Mouse (Mus musculus) MEL (cell line): ENCODE data around the gene Cemip. TPM values are rescaled to one million over a fixed set of nuclear protein-coding genes. Genes with fewer than 3 reads are reported as not detected.

ENCODE experiments used
- DNase-seq: peaks from one replicate; pipeline ENCODE4 v3.0.0; 2011; ENCODE audit warnings: low read depth, low spot score
- H3K27ac ChIP-seq: 2 replicates; pipeline ENCODE4 v1.5.1; 2012; ENCODE audit warnings: low read depth, mild to moderate bottlenecking, control low read depth, low read length, moderate library complexity; ENCODE audit not compliant: control insufficient read depth
- H3K27me3 ChIP-seq, 2 experiments: fragments of 150-350 bp in 1 of 2; sonication (generic) in 1 of 2; 2 replicates each; pipeline ENCODE4 v1.6.1; 2012; ENCODE audit warnings: low read length in 2 of 2, mild to moderate bottlenecking in 2 of 2, improper control_type of control experiment in 1 of 2, moderate library complexity in 1 of 2; ENCODE audit not compliant: insufficient read depth in 2 of 2, control insufficient read depth in 1 of 2
- H3K36me3 ChIP-seq, 2 experiments: 2 replicates each; pipeline ENCODE4 v1.6.1; 2012 to 2014; ENCODE audit warnings: low read length in 2 of 2, improper control_type of control experiment in 1 of 2, inconsistent platforms in 1 of 2, mild to moderate bottlenecking in 1 of 2; ENCODE audit not compliant: insufficient read depth in 2 of 2, control insufficient read depth in 1 of 2
- H3K4me1 ChIP-seq, 2 experiments: fragments of 150-350 bp in 1 of 2; sonication (generic) in 1 of 2; 2 replicates each; pipeline ENCODE4 v1.6.1; 2012; ENCODE audit warnings: low read length in 2 of 2, improper control_type of control experiment in 1 of 2, mild to moderate bottlenecking in 1 of 2; ENCODE audit not compliant: insufficient read depth in 2 of 2, control insufficient read depth in 1 of 2
- H3K4me3 ChIP-seq, 2 experiments: fragments of 150-350 bp in 1 of 2; sonication (generic) in 1 of 2; 2 replicates each; pipeline ENCODE4 v1.5.1; 2012; ENCODE audit warnings: low read depth in 2 of 2, low read length in 2 of 2, mild to moderate bottlenecking in 2 of 2, moderate library complexity in 2 of 2, control low read depth in 1 of 2, improper control_type of control experiment in 1 of 2; ENCODE audit not compliant: control insufficient read depth in 1 of 2, insufficient read depth in 1 of 2
- H3K79me2 ChIP-seq: 2 replicates; pipeline ENCODE4 v1.6.1; 2012; ENCODE audit warnings: mild to moderate bottlenecking, low read length, moderate library complexity; ENCODE audit not compliant: control insufficient read depth, poor library complexity, insufficient read depth
- H3K9ac ChIP-seq: 2 replicates; pipeline ENCODE4 v1.6.1; 2012; ENCODE audit warnings: low read depth, mild to moderate bottlenecking, control low read depth, low read length, moderate library complexity; ENCODE audit not compliant: control insufficient read depth, poor library complexity, severe bottlenecking
- H3K9me3 ChIP-seq: fragments of 150-350 bp; sonication (generic); replicated peaks from 2 replicates; pipeline ENCODE4 v1.6.1; 2012; ENCODE audit warnings: mild to moderate bottlenecking, low read length, improper control_type of control experiment, moderate library complexity; ENCODE audit not compliant: insufficient read depth
- BHLHE40 ChIP-seq: IDR thresholded peaks from 2 replicates; pipeline ENCODE4 v1.6.1; 2012; ENCODE audit warnings: low read depth, mild to moderate bottlenecking, inconsistent platforms, low read length, improper control_type of control experiment, borderline replicate concordance
- E2F4 ChIP-seq: IDR thresholded peaks from 2 replicates; pipeline ENCODE4 v1.6.1; 2011; ENCODE audit warnings: low read depth, low read length, improper control_type of control experiment, borderline replicate concordance
- ELF1 ChIP-seq: IDR thresholded peaks from 2 replicates; pipeline ENCODE4 v1.6.1; 2014; ENCODE audit warnings: low read depth, mild to moderate bottlenecking, inconsistent platforms, low read length, improper control_type of control experiment, moderate library complexity
- ETS1 ChIP-seq: IDR thresholded peaks from 2 replicates; pipeline ENCODE4 v1.6.1; 2012; ENCODE audit warnings: low read depth, mild to moderate bottlenecking, inconsistent platforms, low read length, improper control_type of control experiment, moderate library complexity
- GATA1 ChIP-seq: IDR thresholded peaks from 2 replicates; pipeline ENCODE4 v1.6.1; 2011; ENCODE audit warnings: low read depth, low read length, improper control_type of control experiment
- KAT2A ChIP-seq: conservative IDR thresholded peaks from 2 replicates; pipeline ENCODE4 v1.6.1; 2012; ENCODE audit warnings: low read depth, low read length, improper control_type of control experiment, inconsistent platforms
- MAFK ChIP-seq: IDR thresholded peaks from 2 replicates; pipeline ENCODE4 v1.6.1; 2011; ENCODE audit warnings: low read depth, mild to moderate bottlenecking, low read length, improper control_type of control experiment, borderline replicate concordance
- MAZ ChIP-seq: IDR thresholded peaks from 2 replicates; pipeline ENCODE4 v1.6.1; 2012; ENCODE audit warnings: low read depth, mild to moderate bottlenecking, inconsistent platforms, low read length, improper control_type of control experiment
- MEF2A ChIP-seq: IDR thresholded peaks from 2 replicates; pipeline ENCODE4 v1.6.1; 2014; ENCODE audit warnings: low read depth, mild to moderate bottlenecking, inconsistent platforms, low read length, improper control_type of control experiment; ENCODE audit not compliant: poor library complexity, insufficient replicate concordance, severe bottlenecking; ENCODE audit errors: extremely low read depth
- MYC ChIP-seq: IDR thresholded peaks from 2 replicates; pipeline ENCODE4 v1.6.1; 2011; ENCODE audit warnings: low read depth, mild to moderate bottlenecking, low read length, improper control_type of control experiment, moderate library complexity
- NELFE ChIP-seq: IDR thresholded peaks from 2 replicates; pipeline ENCODE4 v1.6.1; 2011; ENCODE audit warnings: low read depth, low read length, improper control_type of control experiment
- TBP ChIP-seq: IDR thresholded peaks from 2 replicates; pipeline ENCODE4 v1.8.0; 2011; ENCODE audit warnings: low read depth, low read length, improper control_type of control experiment
- TCF12 ChIP-seq: IDR thresholded peaks from 2 replicates; pipeline ENCODE4 v1.6.1; 2014; ENCODE audit warnings: low read depth, mild to moderate bottlenecking, inconsistent platforms, low read length, improper control_type of control experiment, moderate library complexity
- UBTF ChIP-seq: IDR thresholded peaks from 2 replicates; pipeline ENCODE4 v1.6.1; 2012; ENCODE audit warnings: low read depth, mild to moderate bottlenecking, inconsistent platforms, low read length, improper control_type of control experiment, moderate library complexity, borderline replicate concordance; ENCODE audit not compliant: insufficient read depth
- USF2 ChIP-seq, 2 experiments: IDR thresholded peaks; 2 replicates each; pipeline ENCODE4 v1.6.1; 2011 to 2012; ENCODE audit warnings: improper control_type of control experiment in 2 of 2, low read length in 2 of 2, borderline replicate concordance in 1 of 2, inconsistent platforms in 1 of 2, low read depth in 1 of 2, mild to moderate bottlenecking in 1 of 2; ENCODE audit not compliant: insufficient read depth in 1 of 2
- ZMIZ1 ChIP-seq: IDR thresholded peaks from 2 replicates; pipeline ENCODE4 v1.6.1; 2012; ENCODE audit warnings: low read depth, mild to moderate bottlenecking, inconsistent platforms, low read length, improper control_type of control experiment, moderate library complexity
- polyA plus RNA-seq, 2 experiments: library from polyadenylated mRNA; stranded (reverse) in 1 of 2; unstranded in 1 of 2; fragments of >175 nt in 1 of 2; fragments of >200 nt in 1 of 2; gene quantifications; 2 replicates each; pipeline versions ENCODE4 v1.2.1 to v1.2.4; 2012; ENCODE audit warnings: low replicate concordance in 2 of 2, low read depth in 1 of 2; ENCODE audit not compliant: insufficient read length in 2 of 2, insufficient read depth in 1 of 2, missing spikeins in 1 of 2
- total RNA-seq: library from RNA; depleted of rRNA; stranded (reverse); fragments of 300-350 nt; gene quantifications from 2 replicates; pipeline ENCODE4 v1.2.3, GENCODE M21; 2012

Cemip gene
- total and polyA plus RNA-seq, 3 experiments: not detected

GRCm38 (mm10) chr7:83901425-83901824 lies 184.9 kb downstream of the Cemip start:
- Histone ChIP-seq H3K4me3 (no peak overlapping the region), H3K27ac (no peak overlapping the region), H3K79me2 (no peaks in the 10 kb centered on the region; the same call in 1 of the 2 replicates), H3K27me3 (no peaks in the 10 kb centered on the region), H3K36me3 (peaks cover 7 to 19% of the 10 kb centered on the region in 2 experiments), H3K9ac (no peak overlapping the region), H3K9me3 (no peaks in the 10 kb centered on the region), H3K4me1 (peaks cover 11 to 25% of the 10 kb centered on the region in 2 experiments)
- TF ChIP-seq USF2 (IDR thresholded peaks at IDR 0.05; ENCODE audit: borderline replicate concordance in 1 of 2, insufficient read depth in 1 of 2, low read depth in 1 of 2, low read length in 2 of 2): no peak
- no peak for TF ChIP-seq BHLHE40
- TF ChIP-seq ETS1: no peak
- no peak for TF ChIP-seq MAFK
- no peak for TF ChIP-seq KAT2A
- no peak for TF ChIP-seq NELFE
- no peak for TF ChIP-seq MYC
- TF ChIP-seq ZMIZ1: no peak
- TF ChIP-seq MEF2A: no peak
- TF ChIP-seq TCF12: no peak
- no peak for TF ChIP-seq MAZ
- no peak for TF ChIP-seq ELF1
- no peak for TF ChIP-seq GATA1
- TF ChIP-seq UBTF: no peak
- no peak for DNase-seq

- H3K4me1 ChIP-seq: peaks cover 17 to 29% of the 10 kb centered on the region in 2 experiments
- H3K79me2 ChIP-seq: peaks cover under 1% of the 10 kb centered on the region; the same call in 1 of the 2 replicates
- peaks cover 7 to 27% of the 10 kb centered on the region in 2 experiments for H3K36me3 ChIP-seq
- no peak for DNase-seq
- no peak overlapping the region for H3K9ac ChIP-seq
- no peak overlapping the region for H3K27ac ChIP-seq
- no peak overlapping the region for H3K4me3 ChIP-seq
- no peaks in the 10 kb centered on the region for H3K27me3 ChIP-seq
- H3K9me3 ChIP-seq: no peaks in the 10 kb centered on the region
- TF ChIP-seq TBP: no peak
- no peak for TF ChIP-seq E2F4
- TF ChIP-seq KAT2A: no peak
Measured at GRCm38 (mm10) chr7:83900519-83900918, 185.8 kb downstream of the Cemip start.
